Mouse (Mus musculus) ZHBTc4 (cell line): ENCODE measurements around the gene Gm45337.
"Not testable (repeated sequence)": the region's sequence is repeated elsewhere in the genome, so short reads cannot be mapped to it uniquely, and the experiment has no call there.

Source experiments
- DNase-seq: peaks from one replicate; pipeline ENCODE4 v3.0.0-alpha.2; 2011; ENCODE audit warnings: low read depth, low spot score

The Gm45337 gene

DNA sequence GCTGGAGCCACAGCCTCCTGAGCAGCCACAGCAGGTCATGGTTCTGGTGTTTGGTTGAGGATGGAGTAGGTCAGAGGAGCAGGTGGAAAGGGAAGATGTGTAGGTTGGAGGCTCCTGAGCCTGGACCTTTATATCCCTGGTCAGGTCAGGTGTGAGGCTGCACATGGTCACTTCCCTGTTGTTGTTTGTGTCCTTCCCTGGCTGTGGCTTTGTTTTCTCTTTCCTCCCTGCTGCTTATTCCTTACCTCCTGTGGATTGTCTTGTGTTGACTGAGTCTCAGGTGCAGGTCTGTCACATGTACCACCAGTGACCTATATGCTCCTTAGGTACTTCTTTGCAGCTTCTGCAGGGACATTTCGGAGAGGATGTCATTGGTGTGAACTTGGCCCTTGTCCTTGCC, at the start of gene Gm45337:
Gene Gm45337, minus strand, starts transcription at position 101 of the 400 bp plus-strand sequence.
- no peak for DNase-seq

DNA sequence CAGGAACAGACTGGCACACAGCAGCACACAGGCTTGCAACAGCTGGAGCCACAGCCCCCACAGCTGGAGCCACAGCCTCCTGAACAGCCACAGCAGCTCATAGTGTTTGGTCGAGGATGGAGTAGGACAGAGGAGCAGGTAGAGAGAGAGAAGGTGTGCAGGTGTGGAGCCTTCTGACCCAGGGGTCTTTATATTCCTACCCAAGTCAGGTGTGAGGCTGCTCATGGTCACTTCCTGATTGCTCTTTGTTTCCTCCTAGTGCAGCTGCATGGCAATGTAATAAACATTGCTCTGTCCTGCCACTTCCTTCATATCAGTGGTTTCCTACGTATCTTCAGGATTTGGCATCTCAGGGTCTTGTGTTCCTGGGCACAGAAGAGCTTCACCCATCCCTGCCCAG, 45.9 kb upstream of the Gm45337 start, which contains the start of gene Gm10153:
Gene Gm10153, minus strand, starts transcription at position 101 of the 400 bp plus-strand sequence.
- no peak for DNase-seq

- DNase-seq: no peak
These were observed 43.7 kb upstream of the Gm45337 start for GRCm38 (mm10) chr7:142188156-142188555.

- DNase-seq: no peak
These were observed 36.6 kb upstream of the Gm45337 start for GRCm38 (mm10) chr7:142181021-142181420.

- no peak for DNase-seq
These were observed 34.3 kb upstream of the Gm45337 start for GRCm38 (mm10) chr7:142178685-142179084.

- not testable (repeated sequence) for DNase-seq
These were observed 31.5 kb upstream of the Gm45337 start, which contains the start of gene Krtap5-2 for GRCm38 (mm10) chr7:142175905-142176304. Krtap5-2 (minus strand) TSS chr7:142176005.

DNA sequence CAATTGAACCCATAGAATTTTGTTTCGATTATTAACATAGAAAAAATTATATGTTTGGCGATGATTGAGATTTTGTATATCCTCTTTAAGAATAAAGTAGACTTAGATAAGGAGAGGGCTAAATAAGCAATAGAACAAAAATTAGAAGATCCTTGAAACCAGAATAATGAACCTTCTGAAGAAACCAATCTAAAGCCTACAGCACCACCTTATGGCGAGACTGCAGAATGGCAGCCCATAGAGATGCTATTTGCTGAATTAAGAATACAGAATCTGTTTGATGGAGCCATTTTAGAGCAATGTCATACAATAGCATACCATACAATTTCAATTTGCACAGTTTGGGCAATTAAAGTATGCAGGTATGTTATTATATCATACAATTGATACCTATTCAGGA, 25.4 kb upstream of the Gm45337 start:
- peak; percentile 54 for DNase-seq

- DNase-seq: not testable (repeated sequence)
These were observed 21.2 kb upstream of the Gm45337 start, which contains the start of gene Gm4553 for GRCm38 (mm10) chr7:142165639-142166038. Gm4553 (minus strand) TSS chr7:142165739.

DNA sequence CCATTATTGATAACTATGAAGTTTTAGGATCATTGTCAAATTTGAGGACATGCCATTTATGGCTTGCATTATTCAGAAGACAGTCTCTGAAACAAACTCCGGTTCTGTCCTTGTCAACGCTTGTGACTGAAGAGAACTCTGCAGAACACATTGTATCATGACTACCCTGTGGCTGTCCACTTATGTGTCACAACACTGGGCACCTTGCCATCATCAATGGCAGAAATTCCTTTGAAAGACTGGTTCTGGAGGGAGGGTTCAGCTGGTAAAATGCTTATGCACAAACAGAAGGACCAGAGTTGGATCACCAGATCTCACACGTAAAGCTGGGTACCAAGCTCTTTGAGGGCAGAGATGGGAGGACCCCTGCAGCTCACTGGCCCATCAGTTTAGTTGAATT, 15.0 kb upstream of the Gm45337 start:
- DNase-seq: no peak

DNA sequence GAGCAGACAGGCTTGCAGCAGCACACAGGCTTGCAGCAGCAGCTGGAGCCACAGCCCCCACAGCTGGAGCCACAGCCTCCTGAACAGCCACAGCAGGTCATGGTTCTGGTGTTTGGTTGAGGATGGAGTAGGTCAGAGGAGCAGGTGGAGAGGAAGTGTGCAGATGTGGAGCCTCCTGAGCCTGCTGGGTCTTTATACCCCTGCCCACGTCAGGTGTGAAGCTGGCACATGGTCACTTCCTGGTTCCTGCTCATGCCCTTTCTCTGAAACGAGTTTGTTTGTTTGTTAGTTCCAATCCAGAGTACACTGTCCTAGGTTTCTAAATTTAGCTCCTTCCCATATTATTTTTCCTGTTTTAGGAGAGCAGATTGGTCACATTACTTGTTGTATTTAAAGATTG, 12.6 kb upstream of the Gm45337 start, which contains the start of gene Gm29735:
Gene Gm29735, minus strand, starts transcription at position 101 of the 400 bp plus-strand sequence.
- DNase-seq: not testable (repeated sequence)

DNA sequence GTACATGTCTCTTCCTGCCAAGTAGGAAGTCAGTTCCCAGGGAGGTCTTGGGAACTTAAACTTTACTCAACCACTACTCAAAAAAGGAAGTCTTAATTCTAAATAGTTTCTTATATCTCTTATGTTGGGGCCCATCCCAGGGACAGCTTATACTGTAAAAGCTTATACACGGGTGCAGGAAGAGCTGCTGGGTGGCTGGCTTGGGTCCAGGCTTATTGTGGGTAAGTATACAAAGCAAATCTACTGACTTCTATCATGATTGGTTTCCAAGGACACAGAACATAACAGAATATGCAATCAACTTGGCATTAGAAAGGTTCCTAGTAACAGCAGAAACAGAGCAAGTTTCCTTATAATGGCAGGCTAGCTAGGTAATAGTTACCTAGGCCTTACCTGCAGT, 10.9 kb upstream of the Gm45337 start:
- no peak for DNase-seq

GRCm38 (mm10) chr7:142152191-142152590, 7.8 kb upstream of the Gm45337 start:
- DNase-seq: no peak

- DNase-seq: no peak
These were observed 4.2 kb upstream of the Gm45337 start for GRCm38 (mm10) chr7:142148633-142149032.

- peak; percentile 80 for DNase-seq
These were observed 1.6 kb upstream of the Gm45337 start for GRCm38 (mm10) chr7:142146033-142146432.

DNA sequence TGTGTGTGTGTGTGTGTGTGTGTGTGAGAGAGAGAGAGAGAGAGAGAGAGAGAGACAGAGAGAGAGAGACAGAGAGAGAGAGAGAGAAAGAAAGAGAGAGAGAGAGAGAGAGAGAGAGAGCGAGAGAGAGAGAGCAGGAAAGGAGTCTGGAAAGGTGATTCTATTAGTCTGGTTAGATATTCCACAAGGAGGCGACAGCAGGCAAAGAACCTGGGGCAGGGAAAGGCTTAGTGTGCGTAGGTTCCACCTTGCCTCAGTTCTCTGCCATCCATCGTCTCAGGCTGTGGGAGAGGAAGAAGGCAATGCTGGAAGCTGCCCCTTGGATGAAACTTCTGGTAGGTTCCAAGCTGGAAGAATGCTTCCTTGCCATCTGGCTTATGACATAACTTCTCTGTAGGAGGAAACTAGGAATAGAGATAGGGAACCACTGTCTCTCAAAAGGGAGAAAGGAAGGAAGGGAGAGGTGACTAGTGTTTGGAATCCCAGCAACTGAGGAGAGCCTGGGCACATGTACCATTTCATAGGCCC, 1.1 kb upstream of the Gm45337 start:
- no peak for DNase-seq

DNA sequence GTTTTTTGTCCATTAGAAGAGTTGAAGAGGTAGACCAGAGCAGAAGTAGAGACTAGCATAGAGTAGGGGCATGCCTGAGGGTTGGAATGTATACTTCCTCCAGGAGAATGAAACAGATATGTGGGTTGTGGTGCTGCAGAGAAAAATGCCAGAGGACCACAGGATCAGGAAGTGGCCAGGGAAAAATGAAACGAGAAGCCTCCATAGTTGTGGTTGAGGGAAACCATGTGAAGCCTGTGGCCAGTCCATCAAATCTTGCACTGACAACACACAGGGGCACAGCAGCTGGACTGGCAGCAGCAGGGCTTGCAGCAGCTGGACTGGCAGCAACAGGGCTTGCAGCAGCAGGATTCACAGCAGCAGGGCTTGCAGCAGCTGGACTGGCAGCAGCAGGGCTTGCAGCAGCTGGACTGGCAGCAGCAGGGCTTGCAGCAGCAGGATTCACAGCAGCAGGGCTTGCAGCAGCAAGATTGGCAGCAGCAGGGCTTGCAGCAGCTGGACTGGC, 849 bp downstream of the Gm45337 start:
- not testable (repeated sequence) for DNase-seq

GRCm38 (mm10) chr7:142140696-142141095, 3.7 kb downstream of the Gm45337 start:
- DNase-seq: peak; percentile 62

GRCm38 (mm10) chr7:142135934-142136333, 8.5 kb downstream of the Gm45337 start, which contains the start of gene Gm39115:
Gm39115 (minus strand) TSS chr7:142136034.
- not testable (repeated sequence) for DNase-seq

DNA sequence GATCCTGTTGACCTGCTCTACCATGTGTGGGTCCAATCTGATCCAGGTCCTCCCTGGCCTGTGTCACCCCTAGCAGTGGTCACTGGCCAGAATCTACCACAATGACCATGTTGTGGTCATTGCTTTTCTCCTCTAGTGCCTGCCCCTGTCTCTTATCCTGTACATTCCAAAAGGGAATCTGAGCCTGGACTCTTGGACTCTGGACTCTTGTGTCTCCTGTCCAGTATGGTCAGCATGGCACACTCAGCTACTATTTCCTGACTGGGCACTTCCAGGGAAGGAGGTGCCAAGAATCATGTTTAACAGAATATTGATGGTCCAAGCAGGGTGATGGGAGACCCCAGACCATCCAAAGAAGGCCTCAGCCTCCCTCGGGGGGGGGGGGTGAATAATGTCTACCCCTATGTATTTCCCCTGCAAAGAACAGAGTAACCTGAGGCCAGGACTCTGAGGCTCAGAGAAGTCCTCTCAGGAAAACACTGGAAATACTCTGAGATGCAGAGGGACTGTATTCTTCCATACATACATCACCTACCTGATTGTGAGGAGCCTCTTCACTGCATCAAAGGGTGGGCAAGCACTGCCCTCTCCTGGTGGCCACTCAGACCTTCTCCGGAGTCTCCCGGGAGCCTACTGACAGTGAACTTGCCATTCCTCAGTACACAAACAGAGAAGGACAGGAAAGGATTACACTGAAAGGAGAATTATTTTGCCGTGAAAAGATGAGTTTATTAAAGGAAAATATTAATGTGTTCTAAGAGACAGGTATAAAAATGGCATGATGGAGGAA, 10.0 kb downstream of the Gm45337 start:
- DNase-seq: no peak

- no peak for DNase-seq
These were observed 15.6 kb downstream of the Gm45337 start for GRCm38 (mm10) chr7:142128843-142129242.

- DNase-seq: not testable (repeated sequence)
These were observed 23.8 kb downstream of the Gm45337 start, which contains the start of gene Gm45618 for GRCm38 (mm10) chr7:142120629-142121028. Gm45618 (minus strand) TSS chr7:142120729.

GRCm38 (mm10) chr7:142119632-142120031, 24.8 kb downstream of the Gm45337 start:
- peak; percentile 53 for DNase-seq
